Mouse (Mus musculus) adrenal gland, postnatal 25 days (tissue): ENCODE data around the gene Ppfia2. TPM values are rescaled to one million over a fixed set of nuclear protein-coding genes. Genes with fewer than 3 reads are reported as not detected.

ENCODE experiments used
- DNase-seq: peaks from one replicate; pipeline ENCODE4 v3.0.0; 2021; ENCODE audit warnings: mixed read lengths
- long read RNA-seq: library from polyadenylated mRNA; stranded (forward); transcript quantifications from one replicate; pipeline ENCODE4 v2.0.0, GENCODE M21; 2021
- total RNA-seq: library from RNA; stranded (reverse); gene quantifications from 2 replicates; pipeline ENCODE4 v1.2.3, GENCODE M21; 2021

Ppfia2 gene
- 6.3 and 9.4 TPM in 2 replicates for total RNA-seq
- long read RNA-seq, partial matches to known transcripts = 0 of 3 reads
- long read RNA-seq, other reads (novel, unspliced or antisense) = 3 of 3 reads

DNA sequence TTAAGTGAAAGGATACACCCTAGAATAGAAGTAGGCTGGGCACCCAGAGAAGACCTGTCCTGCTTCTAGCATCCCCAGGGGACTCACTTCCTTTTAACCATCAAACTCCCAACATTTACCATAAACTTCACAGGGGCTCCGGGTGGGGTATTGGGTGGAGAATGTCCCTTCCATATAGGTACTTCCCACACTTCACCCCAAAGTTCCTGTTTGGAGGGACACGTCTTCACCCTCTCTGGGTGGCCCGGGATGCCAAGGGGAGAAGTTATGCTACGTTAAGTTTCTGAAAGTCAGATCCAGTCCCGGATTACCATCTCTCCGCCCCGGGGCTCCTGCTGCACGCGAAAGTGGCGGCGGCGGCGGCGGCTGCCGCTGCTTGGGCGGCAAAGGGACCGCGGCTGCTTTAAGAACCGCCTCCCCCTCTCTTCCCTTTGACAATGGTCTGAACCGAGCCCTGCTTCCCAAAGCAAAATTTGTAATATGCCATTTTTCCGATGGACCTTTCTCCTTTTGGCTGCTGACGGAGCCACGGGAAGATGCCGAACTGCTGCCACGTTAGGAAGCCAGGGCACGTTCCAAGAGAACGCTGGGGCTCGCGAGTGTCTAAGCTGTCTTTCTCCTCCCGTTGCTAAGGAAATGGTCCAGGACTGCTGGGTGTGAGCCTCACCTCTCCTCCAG, at the start of gene Ppfia2:
TSS of gene Ppfia2 (plus strand) at position 485 of the 678 bp plus-strand sequence.
- peak; percentile 31 for DNase-seq

DNA sequence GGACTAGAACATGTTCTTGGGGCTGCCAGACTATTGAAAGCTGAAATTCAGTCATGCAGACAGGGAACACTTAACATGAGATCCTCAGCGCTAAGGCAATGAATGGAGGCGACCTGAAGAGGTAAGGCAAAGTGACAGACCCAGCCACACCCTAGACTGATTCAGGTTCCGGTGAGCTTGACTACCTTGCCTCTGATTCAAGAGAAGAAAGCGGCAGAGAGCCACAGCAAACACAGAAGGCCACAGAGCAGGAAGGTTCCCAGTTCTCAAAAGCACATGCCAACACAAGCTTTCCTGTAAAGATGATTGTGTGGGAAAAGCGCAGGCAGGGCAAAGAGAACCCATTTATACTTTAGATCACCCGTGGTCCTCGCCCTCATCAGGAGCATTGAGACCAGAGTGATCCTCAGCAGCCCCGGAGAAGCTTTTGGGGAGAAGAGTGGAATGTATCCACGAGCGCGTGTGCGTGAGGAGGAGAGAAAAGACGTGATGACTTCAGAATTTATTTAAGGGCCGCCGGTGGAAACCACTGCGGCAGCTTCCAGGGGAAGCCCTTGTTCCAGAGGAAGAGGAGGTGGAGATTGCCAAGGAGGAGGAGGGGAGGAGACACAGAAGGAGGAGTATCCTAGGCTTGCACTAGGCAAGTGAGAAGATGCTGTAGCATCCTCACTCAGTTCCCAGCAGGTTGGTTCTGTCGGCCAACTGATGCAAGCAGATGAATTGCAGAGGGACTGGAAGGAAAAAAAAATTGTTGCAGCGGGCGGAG, 1.0 kb upstream of the Ppfia2 start:
- peak; percentile 3 for DNase-seq

- DNase-seq = no peak
These were observed 530 bp downstream of the Ppfia2 start for GRCm38 (mm10) chr10:106470533-106471205.

- DNase-seq = no peak
These were observed 39.4 kb downstream of the Ppfia2 start for GRCm38 (mm10) chr10:106509281-106510165.

- no peak for DNase-seq
These were observed 95.9 kb downstream of the Ppfia2 start for GRCm38 (mm10) chr10:106566036-106566435.

DNA sequence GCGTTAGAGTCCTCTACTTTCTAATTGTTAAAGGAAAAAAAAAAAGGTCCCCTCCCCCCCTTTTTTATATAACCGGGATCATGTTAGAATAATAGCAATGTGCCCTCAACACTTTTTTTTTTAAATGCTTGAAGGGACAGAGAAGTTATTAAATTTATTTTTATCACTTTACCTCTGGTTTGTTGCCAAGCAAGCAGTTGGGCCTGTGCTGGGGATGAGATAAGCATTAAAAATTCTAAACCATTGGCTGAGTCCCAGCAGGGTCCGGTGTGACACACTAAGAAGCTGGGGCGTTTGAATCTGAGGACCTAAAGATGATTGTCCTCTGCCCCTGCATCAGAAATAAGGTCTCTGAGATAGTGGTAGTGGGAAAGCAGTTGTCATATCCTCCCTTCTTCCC, 114.9 kb downstream of the Ppfia2 start:
- no peak for DNase-seq

- DNase-seq = peak; percentile 3
These were observed 115.4 kb downstream of the Ppfia2 start for GRCm38 (mm10) chr10:106585476-106586080.

DNA sequence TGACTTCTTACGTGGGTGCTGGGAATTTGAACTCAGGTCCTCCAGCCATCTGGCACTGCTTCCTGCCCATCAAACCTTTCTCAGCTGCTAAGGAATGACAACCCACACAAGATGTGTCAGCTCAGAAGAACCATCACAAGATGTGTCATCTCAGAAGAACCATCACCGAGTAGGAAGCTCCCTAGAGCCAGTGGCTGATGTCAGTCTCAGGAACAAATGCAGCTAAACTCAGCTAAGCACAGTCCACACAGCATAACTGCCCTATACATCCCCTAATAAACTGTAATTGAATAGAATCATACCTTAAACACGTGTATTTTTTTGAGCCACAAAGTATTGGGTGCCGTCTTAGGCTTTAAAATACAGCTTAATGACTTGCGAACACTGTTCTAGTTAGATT, 117.7 kb downstream of the Ppfia2 start:
- no peak for DNase-seq

GRCm38 (mm10) chr10:106590944-106591343, 120.8 kb downstream of the Ppfia2 start:
- no peak for DNase-seq

DNA sequence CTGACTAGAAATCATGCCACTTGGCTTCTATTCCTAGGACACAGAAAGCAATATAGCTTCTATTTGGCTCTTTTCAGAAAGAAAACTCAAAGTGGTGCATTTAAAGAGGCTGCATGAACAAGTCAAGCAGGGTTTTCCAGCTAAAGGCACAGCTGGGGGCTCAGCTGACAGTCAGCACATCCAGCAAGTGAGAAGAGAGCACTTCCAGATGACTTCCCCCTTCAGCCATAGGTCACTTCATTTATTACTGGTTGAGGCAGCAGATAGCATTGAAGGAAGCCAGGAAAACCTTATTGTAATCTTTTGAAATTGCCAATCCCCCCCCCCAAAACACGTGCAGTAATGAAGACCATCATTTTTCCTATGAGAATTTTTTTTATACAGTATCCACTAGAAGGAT, 126.8 kb downstream of the Ppfia2 start:
- no peak for DNase-seq

DNA sequence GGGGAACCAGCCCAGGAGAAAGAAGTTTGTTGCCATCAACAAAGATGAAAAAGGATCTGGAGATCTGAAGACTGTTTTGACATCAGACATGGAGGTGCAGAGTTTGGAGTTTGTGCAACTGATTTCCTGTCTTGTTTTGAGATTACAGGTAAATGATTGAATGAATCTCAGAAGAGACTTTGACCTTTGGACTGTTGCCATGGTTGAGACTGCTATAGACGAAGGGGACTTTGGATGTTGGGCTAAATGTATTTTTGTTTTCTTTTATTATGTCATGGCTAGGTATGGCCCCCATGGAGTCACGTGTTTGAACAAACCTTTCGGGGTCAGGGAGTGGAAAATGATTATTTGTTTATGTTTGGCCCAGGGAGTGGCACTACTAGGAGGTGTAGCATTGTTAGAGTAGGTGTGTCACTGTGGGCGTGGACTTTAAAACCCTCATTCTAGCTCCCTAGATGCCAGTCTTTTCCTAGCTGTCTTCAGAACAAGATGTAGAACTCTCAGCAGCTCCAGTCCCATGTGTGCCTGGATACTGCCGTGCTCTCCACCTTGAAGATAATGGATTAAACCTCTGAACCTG, 133.3 kb downstream of the Ppfia2 start:
- DNase-seq = no peak

- DNase-seq = no peak
These were observed 139.2 kb downstream of the Ppfia2 start for GRCm38 (mm10) chr10:106609177-106609981.

DNA sequence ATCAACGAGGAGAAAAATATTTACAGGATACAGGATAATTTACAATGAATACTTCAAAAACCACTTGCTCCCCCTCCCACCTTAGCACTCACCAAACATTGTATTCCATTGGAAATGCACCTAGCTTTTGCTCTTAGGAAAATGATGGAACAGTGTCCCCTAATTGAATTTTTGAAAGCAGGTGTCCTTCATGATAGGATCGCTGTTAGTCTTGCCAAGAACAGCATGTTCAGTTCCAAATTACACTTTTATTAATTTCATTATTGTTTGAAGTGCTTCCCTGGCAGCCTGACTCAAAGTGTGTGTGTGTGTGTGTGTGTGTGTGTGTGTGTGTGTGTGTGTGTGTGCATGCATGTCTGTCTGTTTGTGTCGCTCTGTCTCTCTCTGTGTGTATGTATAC, 140.1 kb downstream of the Ppfia2 start:
- no peak for DNase-seq

DNA sequence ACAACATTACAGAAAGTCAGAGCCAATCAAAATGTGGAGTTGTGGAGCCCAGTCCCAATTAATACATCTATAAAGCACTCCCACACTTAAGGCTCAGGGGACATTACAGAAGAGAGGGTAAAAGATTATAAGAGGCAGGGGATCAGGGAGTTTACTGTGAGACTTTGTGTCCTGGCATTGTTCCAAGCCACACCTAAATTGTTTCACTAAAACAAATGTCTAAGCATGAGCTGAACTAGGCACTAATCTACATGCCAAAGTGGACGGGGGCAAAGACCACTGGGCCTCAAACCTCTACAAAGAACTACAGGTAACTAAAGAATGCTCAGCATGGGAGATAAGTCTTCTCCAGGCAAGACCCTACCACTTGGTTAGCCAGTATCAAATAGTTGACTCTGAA, 148.1 kb downstream of the Ppfia2 start:
- no peak for DNase-seq

DNA sequence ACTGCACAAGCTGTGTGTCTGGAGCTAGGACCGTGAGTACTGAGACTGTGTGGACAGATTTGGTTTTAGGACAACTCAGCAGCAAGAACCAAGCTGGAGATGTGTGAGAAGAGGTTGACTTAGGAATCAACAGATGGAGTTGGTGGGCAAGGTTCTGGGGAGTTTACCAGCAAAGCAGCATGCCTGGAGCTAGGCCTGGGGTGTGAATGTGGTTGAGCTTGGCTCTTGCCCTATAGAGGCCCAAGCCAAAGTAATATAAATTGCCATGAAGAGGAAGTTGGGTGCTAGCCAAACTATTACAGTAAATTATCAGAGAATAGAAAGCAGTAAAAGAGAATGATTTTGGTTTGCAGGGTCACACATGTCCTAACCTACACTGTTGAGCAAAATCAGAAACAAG, 150.8 kb downstream of the Ppfia2 start:
- no peak for DNase-seq

DNA sequence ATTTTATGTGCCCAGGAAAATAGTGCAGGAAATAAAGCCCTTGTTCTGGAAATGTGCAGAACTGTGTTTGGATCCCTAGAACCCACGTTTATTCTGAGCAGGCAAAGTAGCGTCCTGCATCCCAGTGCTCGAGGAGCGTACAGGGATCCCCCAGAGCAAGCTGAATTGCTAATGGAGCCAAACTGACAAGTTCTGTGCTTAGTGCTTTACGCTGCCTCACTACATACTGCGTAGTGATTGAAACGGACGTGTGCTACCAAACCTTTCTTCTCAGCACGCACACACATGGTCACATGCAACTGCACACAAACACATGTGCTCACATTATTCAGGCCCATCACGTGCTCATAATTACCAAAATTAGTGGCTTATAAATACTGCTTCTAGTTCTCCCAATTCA, 153.2 kb downstream of the Ppfia2 start:
- DNase-seq = no peak

GRCm38 (mm10) chr10:106632171-106632935, 162.2 kb downstream of the Ppfia2 start:
- no peak for DNase-seq

DNA sequence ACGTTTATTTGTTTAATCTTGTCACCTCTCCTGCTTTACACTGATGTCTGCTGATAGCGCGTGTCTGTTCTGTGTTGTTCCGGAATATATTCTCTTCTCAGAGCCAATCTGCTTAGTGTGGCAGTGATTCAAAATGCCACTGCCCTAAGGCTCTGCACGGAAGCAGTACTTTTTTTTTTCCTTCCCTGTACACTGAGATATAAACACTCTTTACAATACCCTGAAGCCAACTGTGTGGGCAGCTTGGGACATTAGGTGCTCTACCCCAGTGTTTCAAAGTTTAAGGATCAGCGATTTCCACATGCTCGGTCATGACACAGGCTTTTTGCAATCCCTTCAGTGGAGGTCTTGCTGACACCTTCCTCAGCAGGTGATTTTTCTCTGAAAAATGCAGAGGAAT, 163.8 kb downstream of the Ppfia2 start:
- DNase-seq = no peak

DNA sequence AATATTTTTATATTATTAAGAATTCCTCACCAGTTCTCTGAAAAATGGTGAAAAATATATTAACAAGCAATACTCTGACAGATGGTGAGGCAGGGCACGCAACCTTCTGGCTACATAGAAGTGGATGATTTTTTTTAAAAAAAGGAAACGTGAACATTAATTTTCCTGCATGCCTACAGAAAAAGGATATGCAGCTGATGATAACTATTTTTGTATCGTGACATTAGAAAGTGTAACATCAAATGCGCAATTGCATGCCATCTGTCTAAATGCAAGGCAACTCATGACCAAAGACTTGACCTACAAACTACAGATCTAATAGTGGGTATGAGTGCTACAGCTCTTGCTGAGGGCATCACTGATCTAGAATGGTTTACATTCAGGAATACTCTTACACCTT, 182.1 kb downstream of the Ppfia2 start:
- DNase-seq = no peak

DNA sequence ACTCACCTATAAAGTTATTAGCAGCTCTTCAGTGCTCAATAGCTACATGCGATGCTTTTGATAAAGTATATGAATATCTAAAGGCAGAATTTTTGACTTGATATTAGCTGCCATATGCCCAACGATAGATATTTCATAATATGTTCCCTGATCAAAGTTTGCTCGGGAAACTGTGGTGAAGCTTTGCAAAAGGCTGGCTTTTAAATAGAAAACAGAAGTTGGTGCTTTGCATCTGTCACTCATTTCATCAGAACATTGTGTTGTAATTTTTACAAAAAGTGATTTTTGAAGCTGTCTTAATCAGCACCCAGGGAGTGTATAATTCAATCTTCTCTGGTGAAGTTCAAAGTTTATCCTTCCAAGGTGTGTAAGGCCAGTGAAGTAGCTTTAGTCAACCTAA, 195.1 kb downstream of the Ppfia2 start:
- DNase-seq = no peak
